Mouse (Mus musculus) G1E-ER4 (cell line): ENCODE results near the gene Mtch1. TPM values are rescaled to one million over a fixed set of nuclear protein-coding genes. Genes with fewer than 3 reads are reported as not detected.

Source experiments
- GATA1 ChIP-seq: IDR thresholded peaks from one replicate; pipeline ENCODE4 v1.8.0; 2012; ENCODE audit warnings: low read length, inconsistent platforms
- polyA plus RNA-seq: library from polyadenylated mRNA; stranded (reverse); fragments of >175 nt; gene quantifications from 2 replicates; pipeline ENCODE4 v1.2.3, GENCODE M21; 2012

Gene Mtch1
- polyA plus RNA-seq, 1 experiment: 151 TPM

DNA sequence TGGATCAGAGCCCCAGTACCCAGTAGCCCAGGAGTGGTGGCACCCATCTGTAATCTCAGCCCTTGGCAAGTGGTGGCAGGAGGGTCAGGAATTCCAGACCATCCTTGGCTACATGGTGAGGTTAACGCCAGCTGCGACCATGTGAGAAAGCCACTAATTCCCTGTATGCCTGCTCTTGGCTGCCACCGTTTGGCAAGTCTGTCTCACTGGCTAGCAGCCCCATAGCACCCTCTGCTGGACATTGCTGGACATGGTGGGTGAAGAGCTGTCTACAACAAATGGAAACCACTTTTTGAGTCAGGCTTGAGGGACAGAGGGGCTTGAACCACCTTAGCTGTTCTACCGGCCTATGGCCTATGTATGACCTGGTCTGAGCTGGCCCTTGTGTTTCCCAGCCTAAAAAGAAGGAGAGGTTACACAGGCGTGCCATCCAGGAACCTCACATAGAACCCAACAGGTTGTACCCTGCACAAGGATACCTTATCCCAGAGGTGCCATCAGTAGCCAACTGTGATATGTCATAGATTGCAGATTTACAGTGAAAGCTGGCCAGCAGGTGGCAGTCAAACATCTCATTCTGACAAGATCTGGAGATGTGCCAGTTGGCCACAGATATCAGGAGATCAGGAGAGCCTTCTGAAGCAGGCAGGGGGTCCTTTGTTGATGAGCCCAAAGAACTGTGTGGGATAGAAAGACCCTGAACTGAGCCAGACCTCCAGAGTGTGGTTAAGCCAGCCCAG lies 23.4 kb upstream of the Mtch1 start:
- no peak for TF ChIP-seq GATA1

DNA sequence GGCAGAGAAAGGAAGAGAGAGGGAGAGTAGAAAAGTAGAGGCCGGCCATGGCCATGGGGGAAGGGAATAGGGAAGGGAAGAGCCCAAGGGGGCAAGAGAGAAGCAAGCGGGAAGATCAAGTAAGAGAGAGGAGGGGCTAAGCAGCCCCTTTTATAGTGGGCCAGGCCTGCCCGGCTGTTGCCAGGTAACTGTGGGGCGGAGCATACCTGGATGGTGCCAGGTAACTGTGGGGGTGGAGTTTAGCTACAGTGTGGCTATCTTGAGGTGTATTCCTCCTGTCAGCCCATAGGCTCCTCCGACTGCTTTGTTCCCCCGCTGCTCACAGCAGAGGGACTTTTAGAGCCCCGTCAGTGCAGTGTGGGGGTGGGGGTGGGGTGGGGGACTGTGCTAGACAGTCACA lies 21.0 kb upstream of the Mtch1 start:
- TF ChIP-seq GATA1: no peak

DNA sequence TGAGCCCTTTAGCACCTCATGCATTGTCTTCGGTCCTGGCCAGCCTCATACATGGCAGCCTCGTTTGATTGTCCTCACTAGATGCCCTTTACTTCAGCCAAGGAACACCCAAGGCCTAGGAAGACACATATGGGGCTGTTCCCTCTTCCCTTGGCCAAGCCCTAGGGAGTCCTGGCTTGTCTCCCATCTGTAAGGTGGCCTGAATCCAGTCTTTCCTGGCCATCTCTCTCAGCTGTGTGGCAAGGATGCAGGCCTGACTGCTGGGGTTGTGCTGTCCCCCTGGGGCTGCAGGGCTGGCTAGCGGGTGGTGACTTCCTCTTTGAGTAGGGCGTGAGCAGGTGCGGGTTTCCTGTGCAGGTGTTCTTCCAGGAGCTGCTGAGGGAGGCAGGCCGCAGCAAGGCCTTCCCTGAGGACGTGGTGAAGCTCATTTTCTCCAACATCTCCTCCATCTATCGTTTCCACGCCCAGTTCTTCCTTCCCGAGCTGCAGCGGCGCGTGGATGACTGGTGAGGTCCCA lies 17.4 kb upstream of the Mtch1 start:
- no peak for TF ChIP-seq GATA1

DNA sequence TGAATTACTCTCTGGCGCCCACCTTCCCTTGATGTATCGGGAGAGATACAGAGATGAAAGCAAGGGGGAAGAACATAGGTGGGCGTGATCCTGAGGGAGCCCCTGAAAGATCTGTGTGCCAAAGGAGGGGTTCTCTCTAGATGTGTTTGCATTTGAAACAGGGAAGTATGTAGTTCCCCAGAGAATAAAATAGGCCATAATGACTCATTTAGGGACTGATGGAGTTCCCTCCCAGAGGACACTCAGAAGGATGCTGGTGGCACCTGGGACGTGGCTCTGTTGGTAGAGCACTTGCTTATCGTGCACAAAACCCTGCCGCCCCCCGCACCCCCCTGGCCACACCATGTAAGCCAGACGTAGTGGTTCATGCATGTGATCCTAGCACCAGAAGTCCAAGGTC lies 15.4 kb upstream of the Mtch1 start:
- no peak for TF ChIP-seq GATA1

DNA sequence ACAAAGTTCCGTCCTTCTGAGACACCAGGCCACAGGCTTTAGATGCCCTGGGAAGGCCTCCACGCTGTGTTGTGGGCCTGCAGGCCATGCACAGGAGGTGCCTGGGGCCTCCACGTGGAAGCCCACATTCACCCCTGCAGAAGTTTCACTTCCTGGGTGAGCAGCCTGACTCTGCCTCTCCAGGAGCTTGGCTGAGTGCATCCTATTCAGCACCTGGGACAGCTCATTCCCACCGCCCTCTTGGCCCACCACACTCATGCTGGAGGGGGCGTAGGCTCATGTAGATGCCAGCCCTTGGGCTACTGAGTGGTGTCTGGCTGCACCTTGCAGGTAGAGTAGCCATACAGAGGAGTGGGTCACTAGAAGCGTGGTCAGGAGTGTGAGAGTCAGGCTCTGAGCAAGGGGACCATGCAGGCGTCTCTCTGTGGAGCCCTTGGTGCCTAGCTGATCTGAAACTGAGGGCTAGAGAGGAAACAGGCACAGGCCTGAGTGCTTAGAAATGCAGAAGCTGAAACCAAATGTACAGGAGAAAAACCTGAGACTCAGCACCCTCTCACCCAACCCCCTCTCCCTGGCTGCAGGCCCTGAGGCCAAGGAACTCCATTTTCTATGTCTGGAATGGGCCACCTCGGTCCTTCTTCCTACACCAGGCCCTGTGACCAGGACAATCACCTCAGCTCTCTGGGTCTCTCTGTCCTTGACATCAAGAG lies 14.4 kb upstream of the Mtch1 start:
- TF ChIP-seq GATA1: no peak

DNA sequence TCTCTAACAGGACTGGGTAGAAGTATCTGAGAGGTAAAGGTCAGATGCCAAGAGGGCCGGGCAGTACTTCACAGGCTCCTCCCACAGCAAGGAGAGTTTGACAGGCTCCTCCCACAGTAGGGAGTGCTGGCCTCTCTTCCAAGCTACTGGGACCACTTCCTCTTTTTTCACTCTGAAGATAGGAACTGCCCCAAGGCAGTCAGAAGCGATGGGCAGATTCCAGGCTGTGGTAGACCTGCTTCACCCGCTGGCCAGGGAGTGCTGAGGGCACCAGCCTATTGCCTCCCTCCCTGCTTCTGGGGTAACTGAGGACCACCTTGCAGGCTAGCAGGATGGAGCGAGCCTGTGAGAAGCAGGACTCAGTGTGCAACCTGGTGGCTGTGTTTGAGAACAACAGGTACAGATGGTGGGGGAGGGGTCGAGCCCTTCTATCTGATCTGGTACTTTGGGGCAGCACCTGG lies 13.1 kb upstream of the Mtch1 start, which contains the start of gene Fgd2:
Gene Fgd2, plus strand, starts transcription at position 154 of the 461 bp plus-strand sequence.
- no peak for TF ChIP-seq GATA1

DNA sequence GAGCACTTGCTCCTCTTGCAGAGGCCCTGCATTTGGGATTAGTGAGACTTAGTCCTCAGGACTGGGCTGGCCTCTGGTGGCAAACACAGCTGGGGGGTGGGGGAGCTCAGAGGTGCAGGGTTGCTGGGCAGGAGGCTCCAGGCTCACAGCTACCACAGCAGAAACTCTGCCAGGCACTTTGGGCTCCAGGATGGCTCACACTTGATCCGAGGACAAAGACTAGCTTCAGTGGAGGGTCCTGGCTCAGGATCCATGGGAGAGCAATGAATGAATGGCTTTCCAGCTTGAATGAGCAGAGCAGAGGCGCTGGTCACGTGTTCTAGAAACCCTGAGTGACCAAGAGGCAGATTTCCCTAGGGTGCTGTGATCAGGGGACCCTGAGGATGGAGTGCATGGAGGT lies 11.2 kb upstream of the Mtch1 start:
- no peak for TF ChIP-seq GATA1

DNA sequence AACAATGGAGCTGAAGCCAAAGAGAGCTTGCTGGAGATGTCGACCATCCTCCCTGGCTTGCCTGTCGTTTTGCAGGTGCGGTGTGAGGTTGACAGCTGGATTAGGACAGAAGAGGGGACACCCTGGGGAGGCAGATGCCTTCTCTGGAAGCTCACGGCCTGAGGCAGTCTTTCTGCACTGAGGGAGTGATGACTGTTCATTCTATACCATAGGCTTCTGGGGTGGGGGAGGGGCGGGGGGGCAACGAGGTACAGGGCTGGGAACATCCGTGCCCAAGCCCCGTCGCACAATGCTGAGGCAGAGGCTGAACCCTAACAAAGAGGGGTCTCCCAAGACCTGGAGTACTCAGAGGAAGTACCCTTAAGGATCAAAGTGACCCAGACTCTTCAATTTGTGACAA lies 9.1 kb upstream of the Mtch1 start:
- no peak for TF ChIP-seq GATA1

DNA sequence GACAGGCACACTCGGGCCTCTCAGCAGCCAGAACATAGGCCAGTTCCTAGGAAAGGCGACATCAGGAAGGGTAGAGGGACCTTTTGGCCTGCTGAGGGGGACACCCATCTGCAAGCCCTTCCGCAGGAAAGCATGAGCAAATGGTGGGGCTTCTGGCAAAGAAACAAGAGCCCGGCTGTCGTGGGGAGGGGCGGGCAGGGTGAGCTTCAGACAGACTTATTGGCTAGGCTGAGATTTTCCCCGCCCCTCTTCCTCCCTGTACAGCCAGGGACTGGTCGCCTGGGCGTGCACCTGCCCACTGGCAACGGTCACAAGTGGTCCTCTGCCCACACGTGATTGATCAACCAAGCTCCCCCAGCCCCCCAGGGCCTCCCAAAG lies 8.7 kb upstream of the Mtch1 start:
- TF ChIP-seq GATA1: no peak

DNA sequence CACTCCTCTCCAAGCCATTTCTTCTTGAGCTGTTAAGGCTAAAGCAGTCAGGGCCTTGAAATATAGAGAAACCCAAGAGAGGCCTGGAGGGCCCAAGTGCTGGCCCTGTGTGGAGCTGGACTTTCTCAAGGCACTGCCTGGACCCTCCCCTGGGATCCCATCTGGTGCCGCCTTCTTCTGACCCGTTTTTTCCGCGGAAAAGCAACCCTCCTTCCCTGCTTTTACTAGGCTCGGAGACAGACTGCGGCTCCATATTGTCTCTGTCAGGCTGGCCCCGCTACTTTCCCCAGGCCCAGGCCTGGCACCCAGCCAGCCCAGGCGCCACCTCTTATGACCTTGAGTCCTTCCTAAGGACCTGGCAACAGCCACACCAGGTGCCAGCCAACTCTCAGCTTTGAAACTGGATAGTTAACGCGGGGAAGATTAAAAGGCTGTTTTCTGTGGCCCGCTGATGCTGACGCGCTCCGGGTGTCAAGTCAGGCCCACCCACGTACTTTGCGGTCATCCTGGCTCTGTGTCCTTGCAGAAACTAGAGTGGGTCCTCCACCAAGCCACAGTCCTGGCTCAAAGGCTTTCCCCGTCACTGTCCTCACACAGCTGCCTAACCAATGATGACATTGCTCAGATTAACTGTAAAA lies 8.2 kb upstream of the Mtch1 start:
- TF ChIP-seq GATA1: no peak

DNA sequence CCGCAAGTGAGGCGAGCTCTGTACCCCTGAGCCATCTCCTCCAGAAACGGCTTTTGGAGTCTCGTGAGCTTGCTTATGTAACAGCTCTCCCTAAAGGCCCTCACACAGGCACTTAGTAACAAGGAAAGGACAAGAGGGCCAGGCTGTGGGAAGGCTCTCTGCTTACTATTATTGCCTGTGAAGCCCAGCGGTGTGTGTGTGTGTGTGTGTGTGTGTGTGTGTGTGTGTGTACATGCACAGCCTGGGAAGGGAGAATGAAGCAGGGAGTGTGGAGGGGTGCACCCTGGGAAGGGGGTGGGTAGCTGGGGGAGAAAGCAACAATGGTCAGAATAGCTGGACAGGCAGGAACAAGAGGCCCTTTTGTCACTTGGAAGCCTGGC lies 7.7 kb upstream of the Mtch1 start:
- TF ChIP-seq GATA1: no peak

DNA sequence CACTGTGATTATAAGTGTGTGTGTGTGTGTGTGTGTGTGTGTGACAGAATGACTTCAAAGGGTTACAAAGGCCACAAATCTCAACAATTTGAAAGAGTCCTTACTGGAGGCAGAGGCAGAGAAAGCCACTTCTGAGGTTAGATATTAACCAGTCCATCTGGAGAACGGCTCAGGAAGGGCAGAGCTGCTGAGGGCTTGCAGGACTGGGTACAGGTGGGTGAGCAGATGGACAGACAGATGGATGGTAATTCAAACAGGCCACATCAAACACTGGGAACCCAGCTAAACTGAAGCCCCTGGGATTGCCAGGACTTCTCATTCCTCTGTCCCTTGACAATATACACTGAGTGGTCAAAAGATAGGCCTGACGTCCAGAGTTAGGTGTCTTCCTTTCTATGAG lies 1.3 kb upstream of the Mtch1 start:
- TF ChIP-seq GATA1: no peak

DNA sequence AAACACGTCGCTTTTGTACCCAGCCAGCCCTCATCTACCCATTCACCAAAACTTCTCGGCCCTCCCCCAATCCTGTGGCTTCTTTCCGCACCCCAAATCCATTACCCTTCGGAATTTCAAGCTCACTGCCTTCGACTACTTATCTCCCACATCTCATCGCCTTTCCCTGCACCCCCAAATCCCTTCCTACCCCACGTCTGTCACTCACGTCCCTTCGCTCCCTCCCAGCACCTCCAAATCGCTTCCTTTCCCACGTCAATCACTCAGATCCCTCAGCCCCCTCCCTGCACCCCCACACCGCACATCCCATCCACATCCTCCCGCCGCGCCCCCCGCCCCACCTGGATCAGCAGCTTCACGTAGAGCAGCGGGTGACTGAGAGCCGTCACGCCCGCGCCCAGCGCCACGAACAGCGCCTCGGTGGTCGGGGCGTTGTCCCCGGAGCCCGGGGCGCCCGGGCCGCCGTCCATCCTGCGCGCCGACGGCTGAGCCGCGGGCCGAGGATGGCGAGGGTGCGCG lies 549 bp downstream of the Mtch1 start:
- no peak for TF ChIP-seq GATA1

DNA sequence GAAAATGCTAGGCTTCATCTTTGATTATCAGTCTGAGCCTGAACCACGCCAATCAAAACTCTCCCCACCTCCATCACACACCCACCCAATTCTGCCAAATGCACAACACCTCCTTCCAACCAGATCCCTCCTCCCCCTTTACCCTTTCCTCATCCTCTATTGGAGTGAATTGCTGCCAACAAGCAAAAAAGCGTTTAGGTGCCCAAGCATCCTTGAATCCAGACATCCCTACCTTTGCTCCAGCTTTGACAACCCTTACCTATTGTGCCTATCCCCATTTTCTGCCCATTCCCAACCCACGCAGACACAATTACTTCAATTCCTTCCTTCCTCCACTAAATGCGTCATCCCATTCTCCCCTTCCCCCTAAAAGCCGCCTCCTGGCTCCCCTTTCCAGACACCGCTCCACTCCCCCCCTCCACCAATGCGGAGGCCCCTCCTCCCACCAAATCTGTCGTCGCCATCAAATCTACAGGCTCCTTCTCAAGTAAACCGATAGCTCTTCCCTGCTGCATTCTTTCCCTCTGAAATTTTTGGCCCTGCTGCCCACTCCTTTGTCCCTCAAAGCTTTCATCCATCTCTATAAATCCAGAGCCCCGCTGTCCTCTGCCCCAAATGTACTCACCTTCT lies 1.1 kb downstream of the Mtch1 start:
- no peak for TF ChIP-seq GATA1

DNA sequence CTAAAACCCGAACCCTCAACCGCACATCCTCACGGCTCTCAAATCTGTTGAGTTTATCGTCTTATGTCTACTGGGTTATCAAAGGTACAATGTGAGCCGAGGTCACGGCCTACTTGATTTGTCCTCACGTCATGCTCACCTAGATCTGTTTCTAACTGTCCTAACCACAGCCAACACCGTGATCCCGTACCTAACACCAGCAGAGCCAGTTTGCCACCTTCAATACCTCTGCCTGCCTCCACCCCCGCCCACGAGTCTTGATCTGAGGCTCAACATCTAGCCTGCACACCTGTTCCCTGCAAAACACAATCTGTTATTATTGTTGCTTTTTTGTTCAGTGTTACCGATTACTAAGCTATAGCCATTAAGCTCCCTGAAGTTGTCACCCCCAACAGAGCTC lies 2.5 kb downstream of the Mtch1 start:
- TF ChIP-seq GATA1: no peak

DNA sequence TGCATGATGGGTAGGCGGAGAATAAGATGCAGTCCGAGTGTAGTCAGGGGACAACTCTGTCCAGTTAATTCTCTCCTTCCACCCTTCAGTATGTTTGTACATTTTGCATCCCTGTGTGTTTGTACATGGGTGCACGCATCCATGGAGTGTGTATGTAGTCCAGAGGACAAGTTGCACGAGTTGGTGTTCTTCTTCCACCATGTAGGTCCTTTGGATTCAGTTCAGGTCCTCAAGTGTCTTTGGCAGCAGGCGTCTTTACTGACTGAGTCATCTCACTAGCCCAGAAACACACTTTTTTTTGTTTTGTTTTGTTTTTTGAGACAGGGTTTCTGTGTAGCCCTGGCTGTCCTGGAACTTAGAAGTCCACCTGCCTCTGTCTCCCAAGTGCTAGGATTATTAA lies 4.5 kb downstream of the Mtch1 start:
- TF ChIP-seq GATA1: no peak
